Mouse (Mus musculus): ENCODE data around the gene Ninj2. TPM values are rescaled to one million over a fixed set of nuclear protein-coding genes. Genes with fewer than 3 reads are reported as not detected.

Ninj2 gene
- polyA plus RNA-seq, 1 experiment from 2014 or later, result 0.62 TPM

- ATAC-seq (ENCODE audit: borderline replicate concordance, extremely low read depth, low FRiP score, low TSS enrichment), result no peak
- 80% methylated on average over 8 of the region's 8 CpGs for WGBS
- no peak overlapping the region for H3K4me3 ChIP-seq
- H3K9ac ChIP-seq, result no peak overlapping the region
- no peaks in the 10 kb centered on the region for H3K9me3 ChIP-seq
- no peaks in the 10 kb centered on the region for H3K36me3 ChIP-seq
- H3K4me1 ChIP-seq, result peaks cover 43% of the 10 kb centered on the region
- no peak overlapping the region for H3K4me2 ChIP-seq
- H3K27me3 ChIP-seq, result no peaks in the 10 kb centered on the region
- H3K27ac ChIP-seq, result peak overlapping the region; percentile 91
Measured at GRCm38 (mm10) chr6:120147411-120147810, 54.3 kb downstream of the Ninj2 start.

- no peak overlapping the region for H3K9ac ChIP-seq
- 53% methylated on average over 12 of the region's 12 CpGs for WGBS
- peak overlapping the region; percentile 6; the same call in 1 of the 2 replicates for H3K4me2 ChIP-seq
- no peaks in the 10 kb centered on the region for H3K9me3 ChIP-seq
- no peaks in the 10 kb centered on the region for H3K36me3 ChIP-seq
- no peaks in the 10 kb centered on the region for H3K27me3 ChIP-seq
- no peak overlapping the region for H3K4me3 ChIP-seq
- peak overlapping the region; percentile 91 for H3K27ac ChIP-seq
- peaks cover 43% of the 10 kb centered on the region for H3K4me1 ChIP-seq
- ATAC-seq (ENCODE audit: borderline replicate concordance, extremely low read depth, low FRiP score, low TSS enrichment), result peak; percentile 78
Measured at GRCm38 (mm10) chr6:120148716-120149392, 55.7 kb downstream of the Ninj2 start.

- Histone ChIP-seq H3K9ac (no peak overlapping the region), H3K27me3 (no peaks in the 10 kb centered on the region), H3K4me1 (peaks cover 43% of the 10 kb centered on the region), H3K36me3 (no peaks in the 10 kb centered on the region), H3K9me3 (no peaks in the 10 kb centered on the region), H3K4me2 (no peak overlapping the region), H3K4me3 (no peak overlapping the region), H3K27ac (peak overlapping the region; percentile 91)
- ATAC-seq (ENCODE audit: borderline replicate concordance, extremely low read depth, low FRiP score, low TSS enrichment), result no peak
- WGBS, result 63% methylated on average over 12 of the region's 12 CpGs
Measured at GRCm38 (mm10) chr6:120149458-120150120, 56.4 kb downstream of the Ninj2 start.

- ATAC-seq (ENCODE audit: borderline replicate concordance, extremely low read depth, low FRiP score, low TSS enrichment), result no peak
- no peaks in the 10 kb centered on the region for H3K9me3 ChIP-seq
- H3K4me2 ChIP-seq, result no peak overlapping the region
- H3K27ac ChIP-seq, result peak overlapping the region; percentile 91
- H3K4me3 ChIP-seq, result no peak overlapping the region
- no peaks in the 10 kb centered on the region for H3K27me3 ChIP-seq
- peaks cover 42% of the 10 kb centered on the region for H3K4me1 ChIP-seq
- WGBS, result 39% methylated on average over 3 of the region's 3 CpGs
- no peak overlapping the region for H3K9ac ChIP-seq
- no peaks in the 10 kb centered on the region for H3K36me3 ChIP-seq
Measured at GRCm38 (mm10) chr6:120150206-120150605, 57.1 kb downstream of the Ninj2 start.

- no peaks in the 10 kb centered on the region for H3K36me3 ChIP-seq
- H3K27ac ChIP-seq, result no peak overlapping the region
- H3K4me2 ChIP-seq, result no peak overlapping the region
- H3K4me1 ChIP-seq, result peaks cover 27% of the 10 kb centered on the region
- H3K9me3 ChIP-seq, result no peaks in the 10 kb centered on the region
- no peaks in the 10 kb centered on the region for H3K27me3 ChIP-seq
- H3K9ac ChIP-seq, result no peak overlapping the region
- 56% methylated on average over 3 of the region's 3 CpGs for WGBS
- H3K4me3 ChIP-seq, result no peak overlapping the region
- no peak for ATAC-seq (ENCODE audit: borderline replicate concordance, extremely low read depth, low FRiP score, low TSS enrichment)
Measured at GRCm38 (mm10) chr6:120151616-120152053, 58.5 kb downstream of the Ninj2 start.

GRCm38 (mm10) chr6:120152739-120153696, 59.9 kb downstream of the Ninj2 start:
- no peak overlapping the region for H3K9ac ChIP-seq
- peaks cover 20% of the 10 kb centered on the region for H3K4me1 ChIP-seq
- H3K27ac ChIP-seq, result no peak overlapping the region
- no peak overlapping the region for H3K4me2 ChIP-seq
- no peaks in the 10 kb centered on the region for H3K27me3 ChIP-seq
- no peak overlapping the region for H3K4me3 ChIP-seq
- no peaks in the 10 kb centered on the region for H3K9me3 ChIP-seq
- WGBS, result 66% methylated on average over 24 of the region's 26 CpGs
- ATAC-seq (ENCODE audit: borderline replicate concordance, extremely low read depth, low FRiP score, low TSS enrichment), result no peak
- no peaks in the 10 kb centered on the region for H3K36me3 ChIP-seq

GRCm38 (mm10) chr6:120154526-120155309, 61.6 kb downstream of the Ninj2 start:
- no peak for ATAC-seq (ENCODE audit: borderline replicate concordance, extremely low read depth, low FRiP score, low TSS enrichment)
- 60% methylated on average over 5 of the region's 5 CpGs for WGBS

GRCm38 (mm10) chr6:120155510-120155909, 62.4 kb downstream of the Ninj2 start:
- Histone ChIP-seq H3K36me3 (no peaks in the 10 kb centered on the region), H3K4me3 (no peak overlapping the region), H3K4me1 (peaks cover 24% of the 10 kb centered on the region), H3K27me3 (no peaks in the 10 kb centered on the region), H3K27ac (no peak overlapping the region), H3K9ac (no peak overlapping the region), H3K4me2 (no peak overlapping the region), H3K9me3 (no peaks in the 10 kb centered on the region)
- 73% methylated on average over 4 of the region's 4 CpGs for WGBS
- no peak for ATAC-seq (ENCODE audit: borderline replicate concordance, extremely low read depth, low FRiP score, low TSS enrichment)

More at GRCm38 (mm10) chr6:120154526-120155309, 61.6 kb downstream of the Ninj2 start:
- no peaks in the 10 kb centered on the region for H3K27me3 ChIP-seq
- H3K36me3 ChIP-seq, result no peaks in the 10 kb centered on the region
- H3K9ac ChIP-seq, result no peak overlapping the region
- no peak overlapping the region for H3K4me2 ChIP-seq
- H3K27ac ChIP-seq, result no peak overlapping the region
- H3K9me3 ChIP-seq, result no peaks in the 10 kb centered on the region
- no peak overlapping the region for H3K4me3 ChIP-seq
- H3K4me1 ChIP-seq, result peaks cover 29% of the 10 kb centered on the region

- Histone ChIP-seq H3K4me2 (no peak overlapping the region), H3K36me3 (no peaks in the 10 kb centered on the region), H3K4me1 (peaks cover 19% of the 10 kb centered on the region), H3K9me3 (no peaks in the 10 kb centered on the region), H3K27ac (no peak overlapping the region), H3K4me3 (no peak overlapping the region), H3K9ac (no peak overlapping the region), H3K27me3 (no peaks in the 10 kb centered on the region)
- 71% methylated on average over 6 of the region's 6 CpGs for WGBS
- ATAC-seq (ENCODE audit: borderline replicate concordance, extremely low read depth, low FRiP score, low TSS enrichment), result no peak
Measured at GRCm38 (mm10) chr6:120157479-120157878, 64.3 kb downstream of the Ninj2 start.

GRCm38 (mm10) chr6:120159133-120159901, 66.2 kb downstream of the Ninj2 start:
- Histone ChIP-seq H3K27ac (peak overlapping the region; percentile 87), H3K9me3 (no peaks in the 10 kb centered on the region), H3K4me1 (peaks cover 19% of the 10 kb centered on the region), H3K9ac (no peak overlapping the region), H3K4me2 (peak overlapping the region; percentile 3; the same call in 1 of the 2 replicates), H3K27me3 (no peaks in the 10 kb centered on the region), H3K4me3 (no peak overlapping the region), H3K36me3 (no peaks in the 10 kb centered on the region)
- ATAC-seq (ENCODE audit: borderline replicate concordance, extremely low read depth, low FRiP score, low TSS enrichment), result peak; percentile 55; the same call in 1 of the 2 replicates
- WGBS, result 29% methylated on average over 9 of the region's 9 CpGs

Data from lung, embryonic 15.5 days (tissue).